Mouse (Mus musculus) ES-E14 (cell line): ENCODE data around the gene Smoc1.

Experiments used
- HCFC1 ChIP-seq: IDR thresholded peaks from 2 replicates; pipeline ENCODE4 v1.6.1; 2012; ENCODE audit warnings: low read length, inconsistent platforms, borderline replicate concordance; ENCODE audit not compliant: insufficient read depth
- MAFK ChIP-seq: IDR thresholded peaks from 2 replicates; pipeline ENCODE4 v1.6.1; 2014; ENCODE audit warnings: mild to moderate bottlenecking, low read depth, low read length, inconsistent platforms; ENCODE audit not compliant: insufficient read depth
- ZC3H11A ChIP-seq: IDR thresholded peaks from 2 replicates; pipeline ENCODE4 v1.6.1; 2012; ENCODE audit warnings: low read depth, mild to moderate bottlenecking, inconsistent platforms, low read length, borderline replicate concordance
- ZNF384 ChIP-seq: IDR thresholded peaks from 2 replicates; pipeline ENCODE4 v1.6.1; 2012; ENCODE audit warnings: low read depth, low read length, inconsistent platforms

DNA sequence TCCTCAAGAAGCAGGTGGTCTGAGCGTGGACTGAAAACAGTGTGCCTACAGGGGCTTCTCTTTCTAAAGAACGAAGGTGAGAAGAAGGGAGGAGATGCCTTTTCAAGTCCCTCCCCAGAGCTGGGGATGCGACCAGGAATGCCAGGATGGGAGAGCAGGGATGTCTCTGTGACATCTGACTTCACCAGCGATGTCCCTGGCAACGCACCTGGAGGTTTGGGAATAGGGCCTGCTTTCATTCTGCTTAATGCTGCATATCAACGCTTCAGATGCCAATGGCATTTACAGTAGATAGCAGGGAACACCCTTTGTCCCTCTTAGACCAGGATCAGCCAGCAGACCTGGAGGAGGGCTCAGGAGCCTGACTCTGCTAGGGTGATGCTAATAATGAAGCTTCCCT is 112.9 kb downstream of the Smoc1 start:
- TF ChIP-seq ZNF384 (no peak), HCFC1 (no peak), MAFK (no peak), ZC3H11A (no peak)
